Mouse (Mus musculus): ENCODE data around the gene Hs6st2. TPM values are rescaled to one million over a fixed set of nuclear protein-coding genes. Genes with fewer than 3 reads are reported as not detected.

Hs6st2 gene
- total RNA-seq, 2 experiments from 2014 or later = 6.1 to 7.0 TPM

- no peak for DNase-seq
Measured at GRCm38 (mm10) chrX:51581704-51582103, 100.0 kb downstream of the Hs6st2 start.

GRCm38 (mm10) chrX:51561880-51562279, 119.8 kb downstream of the Hs6st2 start:
- DNase-seq = no peak

- no peak for DNase-seq
Measured at GRCm38 (mm10) chrX:51539626-51540025, 142.0 kb downstream of the Hs6st2 start.

DNA sequence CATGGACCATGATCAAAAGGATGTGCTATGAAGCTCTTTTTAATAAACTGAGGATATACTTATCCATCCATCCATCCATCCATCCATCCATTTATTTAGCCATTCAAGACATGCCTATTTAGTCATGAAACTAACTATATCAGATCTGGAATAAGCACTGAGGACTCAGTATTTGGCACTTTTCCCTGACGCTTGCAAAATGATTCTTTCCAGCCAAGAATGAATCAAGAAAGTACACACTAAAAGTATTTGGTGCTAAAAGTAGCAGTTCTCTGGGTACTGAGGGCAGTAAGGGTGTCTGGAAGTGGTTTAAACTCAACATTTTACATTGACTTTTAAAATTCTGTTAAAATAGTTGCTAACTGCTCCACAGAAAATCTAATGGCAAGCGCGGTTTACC, 144.6 kb downstream of the Hs6st2 start:
- no peak for DNase-seq

DNA sequence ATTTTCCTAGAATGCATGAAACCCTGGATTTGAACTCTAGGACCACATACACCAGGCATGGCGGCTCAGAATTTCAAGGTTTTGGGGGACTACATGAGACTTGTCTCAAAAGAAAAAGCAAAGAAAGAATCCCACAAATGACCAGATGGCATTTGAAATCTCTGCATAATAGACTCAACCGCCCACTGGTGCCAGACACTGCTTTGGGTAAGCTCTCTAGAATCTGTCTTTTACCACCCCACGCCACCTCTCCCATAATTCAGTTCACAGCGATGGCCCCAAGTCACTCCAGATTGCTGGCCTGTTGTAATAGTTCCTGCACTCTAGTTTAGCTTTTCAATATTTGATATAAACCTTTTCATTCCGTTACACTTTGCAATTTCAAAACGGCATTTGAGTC, 146.4 kb downstream of the Hs6st2 start:
- no peak for DNase-seq

DNA sequence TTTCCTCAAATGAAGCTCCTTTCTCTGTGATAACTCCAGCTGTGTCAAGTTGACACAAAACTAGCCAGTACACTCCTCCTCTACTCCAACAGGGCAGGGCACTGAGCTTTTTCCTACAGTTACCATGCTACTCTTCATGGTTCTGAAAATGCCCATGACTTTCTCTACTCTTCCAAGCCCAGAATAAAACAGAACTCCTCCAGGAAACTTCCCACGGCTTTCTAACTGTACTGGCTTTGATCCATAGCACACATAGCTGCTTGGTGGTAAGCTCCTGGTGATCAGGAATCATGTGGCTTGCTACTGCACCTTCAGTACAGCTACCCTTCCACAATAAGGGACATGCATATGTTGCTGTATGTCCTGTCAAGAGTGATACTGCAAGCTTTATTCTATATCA, 150.5 kb downstream of the Hs6st2 start:
- no peak for DNase-seq

GRCm38 (mm10) chrX:51528601-51529000, 153.1 kb downstream of the Hs6st2 start:
- no peak for DNase-seq

- DNase-seq = no peak
Measured at GRCm38 (mm10) chrX:51514831-51515230, 166.8 kb downstream of the Hs6st2 start.

DNA sequence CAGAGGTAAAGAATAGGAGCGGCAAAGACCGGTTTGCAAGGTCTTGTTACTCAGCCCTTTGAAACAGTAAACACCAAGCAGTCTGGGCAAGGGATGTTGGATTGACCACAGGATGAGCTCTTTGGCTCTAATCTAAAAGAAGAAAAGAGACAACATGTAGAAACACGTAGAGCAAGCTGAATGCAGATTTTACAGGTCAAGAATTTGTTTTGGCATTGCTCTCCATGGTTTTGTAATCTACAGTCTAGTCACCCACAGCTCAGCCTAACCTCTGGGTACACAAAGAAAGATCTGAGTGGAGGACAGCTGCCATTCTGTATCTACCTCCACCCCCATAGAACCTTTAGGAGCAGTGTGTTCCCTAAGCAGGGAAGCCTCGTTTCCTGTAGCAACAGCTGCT, 175.1 kb downstream of the Hs6st2 start:
- no peak for DNase-seq

DNA sequence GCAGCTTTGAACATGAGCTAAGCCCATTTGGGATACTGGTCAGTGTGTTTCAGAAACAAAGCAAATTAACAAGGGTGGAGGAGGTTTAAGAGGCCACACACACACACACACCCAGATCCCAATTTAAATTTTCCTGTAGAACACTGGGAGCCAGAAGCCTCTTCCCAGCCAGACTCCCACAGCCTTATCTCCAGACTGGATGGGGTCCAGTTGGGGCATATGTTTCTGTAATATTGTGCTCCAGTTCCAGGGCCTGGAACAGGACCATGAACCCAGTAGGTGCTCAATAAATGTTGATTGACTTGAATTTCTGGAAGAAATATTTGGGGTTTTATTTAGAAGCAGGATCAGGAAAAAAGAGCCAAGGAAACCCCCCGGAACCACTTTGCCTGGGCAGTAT, 176.0 kb downstream of the Hs6st2 start:
- DNase-seq = peak; percentile 5

GRCm38 (mm10) chrX:51503781-51504471, 177.7 kb downstream of the Hs6st2 start:
- no peak for DNase-seq

GRCm38 (mm10) chrX:51497831-51498230, 183.8 kb downstream of the Hs6st2 start:
- no peak for DNase-seq

- no peak for DNase-seq
Measured at GRCm38 (mm10) chrX:51488374-51488773, 193.3 kb downstream of the Hs6st2 start.

DNA sequence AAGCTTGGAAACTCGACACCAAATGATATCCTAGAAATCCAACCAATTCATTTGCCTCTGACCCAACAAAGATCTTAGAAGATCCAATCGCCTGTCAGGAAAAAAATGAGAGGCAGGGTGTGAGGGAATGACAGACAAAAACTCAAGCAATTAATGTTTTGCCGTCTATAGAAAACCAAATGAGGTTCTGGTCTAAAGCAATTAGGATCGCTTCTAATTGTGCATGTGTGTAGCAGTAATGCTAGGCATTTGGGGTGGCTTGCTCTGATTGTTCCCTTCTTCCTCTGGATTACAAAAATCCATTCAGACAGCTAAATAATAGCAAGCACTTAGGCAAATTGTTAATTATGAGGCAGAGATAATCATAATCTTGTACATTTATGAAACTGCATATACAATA, 212.2 kb downstream of the Hs6st2 start:
- DNase-seq = no peak

DNA sequence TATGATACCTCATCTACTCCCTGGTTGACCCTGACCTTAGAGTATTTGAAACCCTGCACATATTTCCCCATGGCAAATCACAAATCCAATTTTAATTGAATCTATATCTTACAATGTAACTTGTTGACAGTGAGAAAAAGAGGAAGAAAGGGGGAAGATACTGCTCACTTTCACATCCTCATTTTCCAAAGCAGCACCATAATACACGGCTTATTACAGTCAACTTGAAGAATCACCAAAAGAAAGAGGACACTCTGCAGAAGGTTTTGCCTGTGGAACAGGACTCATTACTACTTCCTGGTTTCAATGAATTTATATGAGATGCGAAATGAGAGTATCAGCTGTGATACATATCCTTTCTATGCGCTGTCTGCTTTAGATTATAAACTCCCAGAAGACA, 220.2 kb downstream of the Hs6st2 start:
- no peak for DNase-seq

DNA sequence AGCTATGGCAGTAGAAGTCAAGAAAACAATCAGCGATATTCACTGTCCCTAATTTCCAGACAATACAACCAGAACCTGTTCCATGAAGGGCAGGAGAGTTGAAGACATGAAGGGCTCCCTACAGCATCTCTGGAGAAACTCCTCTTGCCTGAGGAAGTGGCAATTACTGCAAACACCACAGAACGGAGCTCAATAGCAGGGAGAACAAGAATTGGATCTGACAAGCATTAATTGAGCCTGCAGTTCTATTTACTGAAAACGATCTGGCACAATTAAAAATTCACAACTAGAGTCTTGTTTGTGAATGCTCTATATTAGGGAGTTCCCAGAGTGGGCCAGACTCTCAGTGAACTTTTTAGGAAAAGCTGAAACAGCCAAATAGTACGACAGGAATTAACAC, 238.3 kb downstream of the Hs6st2 start:
- DNase-seq = no peak

DNA sequence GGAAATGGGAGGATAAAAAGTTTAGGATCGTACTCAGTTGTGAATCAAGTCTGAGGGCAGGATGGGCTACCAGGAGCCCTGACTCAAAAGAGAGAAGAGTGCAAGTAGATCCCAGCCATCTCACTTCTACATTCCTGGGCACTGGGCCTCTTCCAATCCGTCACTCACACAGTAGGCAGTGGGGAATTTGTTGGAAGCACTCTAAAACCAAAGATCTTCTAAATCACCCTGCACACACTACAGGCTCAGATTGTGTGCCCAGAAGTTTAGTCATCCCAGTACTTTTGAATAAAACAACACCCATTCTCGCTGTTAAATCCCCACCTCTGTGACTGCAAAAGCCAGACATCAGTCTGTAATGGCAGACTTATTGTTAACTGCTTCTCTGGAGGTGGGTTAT, 249.9 kb downstream of the Hs6st2 start:
- no peak for DNase-seq

DNA sequence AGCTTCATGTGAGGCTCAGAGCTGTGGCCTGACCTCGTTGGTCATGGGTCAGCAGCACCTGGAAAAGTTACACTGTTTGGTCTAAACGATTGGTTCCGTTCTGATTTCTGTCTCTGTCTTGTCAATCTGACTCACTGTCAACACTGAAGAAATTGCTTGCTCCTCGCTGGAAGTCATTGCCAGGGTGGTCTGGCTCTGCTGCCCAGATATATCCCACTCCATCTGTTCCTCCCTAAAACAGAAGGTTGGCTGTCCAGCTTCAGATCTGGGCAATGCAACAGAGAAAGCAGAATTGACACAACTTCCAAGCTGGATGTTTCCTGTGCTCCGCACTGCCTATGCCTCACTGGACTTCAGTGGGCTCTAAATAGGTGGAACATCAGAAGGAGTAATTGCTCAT, 256.6 kb downstream of the Hs6st2 start:
- DNase-seq = no peak

DNA sequence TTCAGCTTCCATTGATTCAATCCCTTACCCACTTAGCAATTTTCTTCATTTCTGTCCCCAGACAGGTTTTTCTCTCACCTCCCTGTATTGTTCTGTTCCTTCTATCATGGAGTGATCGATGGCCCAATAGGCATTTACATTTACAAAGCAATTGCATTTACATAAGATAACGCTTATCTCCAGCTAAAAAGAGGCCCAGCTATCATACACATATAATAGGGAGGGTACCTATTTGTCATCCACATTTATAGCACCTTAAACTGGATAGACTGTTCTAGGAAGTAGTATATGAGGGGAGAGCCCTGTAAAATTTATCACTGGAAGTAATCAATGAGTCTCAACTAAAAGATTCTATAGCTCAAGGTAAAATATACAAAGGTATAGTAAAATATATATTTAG, 271.4 kb downstream of the Hs6st2 start:
- DNase-seq = no peak

DNA sequence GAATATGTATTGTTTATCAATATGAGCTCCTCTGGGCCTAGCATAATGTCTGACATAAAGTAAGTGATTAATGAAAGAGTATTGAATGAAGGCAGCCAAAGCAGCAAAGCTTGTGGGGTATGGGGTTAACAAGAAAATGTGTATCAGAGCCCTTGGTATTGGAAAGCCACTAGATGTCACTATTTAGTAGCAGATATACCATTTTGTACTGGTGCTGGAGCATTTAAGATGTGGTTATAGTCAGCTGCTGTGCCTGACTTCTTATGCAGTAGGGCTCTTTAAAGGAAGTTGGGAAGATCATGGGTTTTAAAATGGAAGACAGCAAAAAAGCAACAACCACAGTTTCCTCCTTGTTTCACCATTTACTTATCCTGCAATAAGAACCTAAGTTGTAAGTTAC, 284.2 kb downstream of the Hs6st2 start:
- no peak for DNase-seq

DNA sequence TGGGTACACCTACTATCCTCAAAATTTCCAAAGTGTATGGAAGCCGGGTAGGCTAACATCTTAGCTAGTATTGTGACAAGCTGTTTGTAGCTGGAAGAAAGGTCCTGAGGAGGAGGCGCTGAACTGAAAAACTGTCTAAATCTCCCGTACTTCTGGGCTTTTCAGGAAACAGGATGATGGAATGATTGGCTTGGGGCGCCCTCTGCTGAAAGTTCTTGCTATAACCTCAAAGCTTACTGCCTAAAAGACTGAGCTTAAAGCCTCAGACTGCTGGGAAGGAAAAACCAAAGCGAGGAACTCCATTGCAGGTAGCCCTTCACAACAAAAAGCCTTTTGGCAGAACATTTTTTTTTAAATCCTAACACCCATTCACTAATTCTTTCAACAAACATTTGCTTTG, 307.0 kb downstream of the Hs6st2 start:
- peak; percentile 82 for DNase-seq

- peak; percentile 45 for DNase-seq
Measured at GRCm38 (mm10) chrX:51372477-51373239, 309.0 kb downstream of the Hs6st2 start.

DNA sequence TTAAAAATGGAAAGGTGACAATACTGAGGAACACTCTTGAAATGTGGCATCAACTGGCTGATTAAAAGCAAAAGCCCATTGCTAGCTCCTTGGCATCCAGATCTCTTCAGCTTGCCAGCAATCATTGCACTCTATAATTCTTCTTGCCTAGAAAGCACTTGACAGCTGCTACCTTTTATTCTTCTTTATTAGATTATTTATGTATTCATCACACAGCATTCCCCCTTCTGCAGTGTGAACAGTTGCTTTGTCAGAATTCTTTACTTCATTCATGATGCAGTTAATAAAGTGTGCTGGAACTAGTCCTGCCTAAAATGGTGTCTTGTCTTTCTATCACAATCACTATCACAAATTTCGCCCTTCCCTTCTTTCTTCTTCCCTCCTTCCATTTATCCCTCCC, 332.0 kb downstream of the Hs6st2 start:
- no peak for DNase-seq

GRCm38 (mm10) chrX:51343595-51343994, 338.1 kb downstream of the Hs6st2 start:
- DNase-seq = no peak
